Mouse (Mus musculus) forebrain, embryonic 16.5 days (tissue): ENCODE measurements around the gene Socs2. TPM values are rescaled to one million over a fixed set of nuclear protein-coding genes. Genes with fewer than 3 reads are reported as not detected.
"Not testable (repeated sequence)": the region's sequence is repeated elsewhere in the genome, so short reads cannot be mapped to it uniquely, and the experiment has no call there.

Experiments used
- ATAC-seq: fragments of 200-750 bp; cut with Nextera tagmentation; 2 replicates; pipeline ENCODE4 v1.8.0; 2017; ENCODE audit warnings: mild to moderate bottlenecking, moderate library complexity
- H3K27ac ChIP-seq: fragments of 300-500 bp; sonication (generic); 2 replicates; pipeline ENCODE4 v1.5.1; 2014; ENCODE audit warnings: low read length, control low read depth
- H3K27me3 ChIP-seq: fragments of 300-500 bp; sonication (generic); replicated peaks from 2 replicates; pipeline ENCODE4 v1.6.1; 2014; ENCODE audit warnings: low read length; ENCODE audit not compliant: control insufficient read depth, insufficient read depth
- H3K36me3 ChIP-seq: fragments of 300-500 bp; sonication (generic); 2 replicates; pipeline ENCODE4 v1.6.1; 2014; ENCODE audit not compliant: control insufficient read depth, insufficient read depth
- H3K4me1 ChIP-seq: fragments of 300-500 bp; sonication (generic); replicated peaks from 2 replicates; pipeline ENCODE4 v1.6.1; 2014; ENCODE audit warnings: low read length; ENCODE audit not compliant: control insufficient read depth, insufficient read depth
- H3K4me2 ChIP-seq: fragments of 300-500 bp; sonication (generic); 2 replicates; pipeline ENCODE4 v1.6.1; 2014; ENCODE audit warnings: mild to moderate bottlenecking, low read length, control low read depth
- H3K4me3 ChIP-seq: fragments of 300-500 bp; sonication (generic); replicated peaks from 2 replicates; pipeline ENCODE4 v1.5.1; 2014; ENCODE audit warnings: mild to moderate bottlenecking, low read length, control low read depth
- H3K9ac ChIP-seq: fragments of 300-500 bp; sonication (generic); replicated peaks from 2 replicates; pipeline ENCODE4 v1.6.1; 2014; ENCODE audit warnings: low read depth, low read length, control low read depth
- H3K9me3 ChIP-seq: fragments of 300-500 bp; sonication (generic); 2 replicates; pipeline ENCODE4 v1.6.1; 2016; ENCODE audit warnings: low read length; ENCODE audit not compliant: control insufficient read depth
- WGBS: fragments of 180-500 bp; shearing (Covaris S2); extraction: QIAGEN DNeasy Blood & Tissue Kit; methylation state at CpG from one replicate; pipeline ENCODE4 v1.1.7; 2014; 5-methylcytosine and 5-hydroxymethylcytosine counted together
- polyA plus RNA-seq: library from polyadenylated mRNA; unstranded; fragments of >200 nt; fragmentation: Nextera tagmentation; extraction: Ambion mirVana; gene quantifications from 2 replicates; pipeline ENCODE4 v1.2.1, GENCODE M21; 2015

Gene Socs2
- polyA plus RNA-seq, 1 experiment from 2014 or later = 145 TPM

- H3K9me3 ChIP-seq = no peaks in the 10 kb centered on the region
- no peaks in the 10 kb centered on the region for H3K36me3 ChIP-seq
- ATAC-seq = peak; percentile 72
- H3K27me3 ChIP-seq = no peaks in the 10 kb centered on the region
- H3K9ac ChIP-seq = 0 out of 2 replicates have a peak overlapping the region, but pooled peaks have one; percentile 48
- no peak overlapping the region for H3K27ac ChIP-seq
- peaks cover 10% of the 10 kb centered on the region for H3K4me1 ChIP-seq
- H3K4me3 ChIP-seq = peak overlapping the region; percentile 29
- peak overlapping the region; percentile 52 for H3K4me2 ChIP-seq
- WGBS = 2% methylated on average over 17 of the region's 18 CpGs
Observed at GRCm38 (mm10) chr10:95398489-95398888, 18.5 kb downstream of the Socs2 start.

DNA sequence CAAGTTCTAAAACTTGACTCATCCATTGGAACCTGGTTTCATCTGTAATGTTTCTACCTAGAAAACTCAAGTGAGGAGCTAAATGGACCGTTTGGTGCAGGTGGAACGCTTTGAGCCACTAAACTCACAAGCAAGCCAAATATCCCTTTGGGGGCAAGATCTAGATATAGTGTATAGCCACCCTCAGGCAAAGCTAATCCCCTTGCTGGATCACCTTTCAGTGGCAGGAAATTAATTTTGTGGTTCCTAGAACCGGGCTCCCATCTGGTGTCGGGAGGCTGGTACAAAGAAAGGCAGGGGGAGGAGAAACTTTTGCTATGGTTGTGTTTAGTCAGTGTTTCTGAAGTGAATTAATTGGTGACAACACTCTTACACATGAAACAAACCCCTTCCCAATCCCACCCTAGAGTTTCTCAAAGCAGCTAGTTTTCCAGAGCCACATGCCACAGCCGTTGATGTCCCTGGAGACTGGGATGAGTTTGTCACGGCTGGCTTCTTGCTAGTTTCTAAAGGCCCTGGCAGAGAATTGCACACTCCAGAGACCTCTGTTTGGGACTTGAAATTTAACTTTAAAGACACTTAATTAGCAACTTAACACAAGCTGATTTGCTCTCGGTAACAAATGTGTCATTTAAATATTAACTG, 19.7 kb downstream of the Socs2 start:
- no peaks in the 10 kb centered on the region for H3K27me3 ChIP-seq
- no peak overlapping the region for H3K4me3 ChIP-seq
- H3K27ac ChIP-seq = no peak overlapping the region
- 37% methylated on average over 7 of the region's 7 CpGs for WGBS
- H3K4me2 ChIP-seq = no peak overlapping the region
- ATAC-seq = no peak
- no peak overlapping the region for H3K9ac ChIP-seq
- H3K36me3 ChIP-seq = no peaks in the 10 kb centered on the region
- peaks cover 10% of the 10 kb centered on the region for H3K4me1 ChIP-seq
- no peaks in the 10 kb centered on the region for H3K9me3 ChIP-seq

DNA sequence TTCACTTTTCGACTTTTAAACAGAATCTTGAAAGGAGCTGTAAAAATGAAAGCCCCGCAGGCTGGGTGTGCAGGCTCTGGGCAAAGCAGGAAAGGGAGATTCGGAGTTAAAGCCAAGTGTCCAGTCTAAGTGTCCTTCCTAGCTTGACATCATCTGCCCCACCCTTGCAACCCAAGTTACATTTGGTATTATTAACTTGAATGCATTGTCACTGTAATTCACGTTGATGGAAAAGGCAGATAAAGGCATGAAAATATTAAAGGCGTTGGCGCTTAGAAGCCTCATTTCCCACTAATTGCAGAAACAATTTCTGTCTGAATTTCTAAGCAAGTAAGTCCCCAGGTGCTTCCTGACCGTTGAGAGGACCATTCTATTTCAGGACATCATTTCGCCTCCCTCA, 20.6 kb downstream of the Socs2 start:
- Histone ChIP-seq H3K36me3 (no peaks in the 10 kb centered on the region), H3K27me3 (no peaks in the 10 kb centered on the region), H3K9ac (no peak overlapping the region), H3K9me3 (no peaks in the 10 kb centered on the region), H3K4me2 (no peak overlapping the region), H3K4me1 (peaks cover 10% of the 10 kb centered on the region), H3K4me3 (no peak overlapping the region), H3K27ac (no peak overlapping the region)
- ATAC-seq = no peak
- WGBS = 81% methylated on average over 8 of the region's 8 CpGs

GRCm38 (mm10) chr10:95394819-95395812, 21.9 kb downstream of the Socs2 start:
- Histone ChIP-seq H3K4me1 (peaks cover 10% of the 10 kb centered on the region), H3K9me3 (no peaks in the 10 kb centered on the region), H3K9ac (no peak overlapping the region), H3K4me2 (no peak overlapping the region), H3K36me3 (no peaks in the 10 kb centered on the region), H3K27me3 (no peaks in the 10 kb centered on the region), H3K27ac (no peak overlapping the region), H3K4me3 (no peak overlapping the region)
- WGBS = 58% methylated on average over 25 of the region's 25 CpGs
- ATAC-seq = no peak

DNA sequence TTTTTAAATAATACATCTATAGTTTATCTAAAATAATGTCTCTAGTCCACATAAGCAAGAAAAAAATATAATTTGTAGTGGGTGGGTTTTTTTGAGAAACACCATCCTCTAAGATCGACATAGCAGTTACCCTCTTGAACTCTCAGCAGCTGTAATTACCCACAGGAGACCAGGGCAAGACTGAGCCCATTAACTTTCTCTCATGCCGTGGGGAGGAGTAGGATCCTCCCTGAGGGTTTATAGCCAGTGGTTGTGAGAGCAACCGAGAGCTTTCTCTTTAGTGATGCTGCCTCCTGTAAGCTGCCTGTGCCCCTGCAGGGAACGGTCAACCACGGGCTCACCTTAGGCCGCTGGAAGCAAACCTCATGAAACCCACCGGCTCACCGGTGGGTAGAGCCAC, 24.9 kb downstream of the Socs2 start:
- H3K4me1 ChIP-seq = no peaks in the 10 kb centered on the region
- 81% methylated on average over 8 of the region's 8 CpGs for WGBS
- H3K27ac ChIP-seq = no peak overlapping the region
- H3K36me3 ChIP-seq = no peaks in the 10 kb centered on the region
- ATAC-seq = no peak
- H3K9ac ChIP-seq = no peak overlapping the region
- no peak overlapping the region for H3K4me3 ChIP-seq
- H3K9me3 ChIP-seq = no peaks in the 10 kb centered on the region
- H3K27me3 ChIP-seq = no peaks in the 10 kb centered on the region
- no peak overlapping the region for H3K4me2 ChIP-seq

GRCm38 (mm10) chr10:95390871-95391270, 26.1 kb downstream of the Socs2 start:
- ATAC-seq = no peak
- Histone ChIP-seq H3K4me1 (no peaks in the 10 kb centered on the region), H3K27ac (no peak overlapping the region), H3K4me3 (no peak overlapping the region), H3K36me3 (no peaks in the 10 kb centered on the region), H3K9ac (no peak overlapping the region), H3K9me3 (no peaks in the 10 kb centered on the region), H3K4me2 (no peak overlapping the region), H3K27me3 (no peaks in the 10 kb centered on the region)
- WGBS = 92% methylated on average over 9 of the region's 9 CpGs

DNA sequence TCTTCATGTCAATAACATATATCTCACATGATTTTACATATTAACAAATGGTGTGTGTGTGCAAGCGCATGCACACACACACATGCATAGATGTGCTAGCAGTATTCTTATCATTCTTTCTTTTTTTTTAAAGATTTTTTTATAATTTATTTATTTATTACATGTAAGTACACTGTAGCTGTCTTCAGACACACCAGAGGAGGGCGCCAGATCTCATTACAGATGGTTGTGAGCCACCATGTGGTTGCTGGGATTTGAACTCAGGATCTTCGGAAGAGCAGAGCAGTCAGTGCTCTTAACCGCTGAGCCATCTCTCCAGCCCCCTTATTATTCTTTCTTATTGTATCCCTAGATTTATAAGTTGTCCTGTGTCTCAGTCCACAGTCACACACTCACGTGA, 27.2 kb downstream of the Socs2 start:
- H3K36me3 ChIP-seq, H3K4me2 ChIP-seq, H3K9me3 ChIP-seq, H3K27ac ChIP-seq, ATAC-seq, H3K4me3 ChIP-seq, H3K9ac ChIP-seq, H3K4me1 ChIP-seq, H3K27me3 ChIP-seq: not testable (repeated sequence)
- WGBS = 98% methylated on average over 5 of the region's 5 CpGs

DNA sequence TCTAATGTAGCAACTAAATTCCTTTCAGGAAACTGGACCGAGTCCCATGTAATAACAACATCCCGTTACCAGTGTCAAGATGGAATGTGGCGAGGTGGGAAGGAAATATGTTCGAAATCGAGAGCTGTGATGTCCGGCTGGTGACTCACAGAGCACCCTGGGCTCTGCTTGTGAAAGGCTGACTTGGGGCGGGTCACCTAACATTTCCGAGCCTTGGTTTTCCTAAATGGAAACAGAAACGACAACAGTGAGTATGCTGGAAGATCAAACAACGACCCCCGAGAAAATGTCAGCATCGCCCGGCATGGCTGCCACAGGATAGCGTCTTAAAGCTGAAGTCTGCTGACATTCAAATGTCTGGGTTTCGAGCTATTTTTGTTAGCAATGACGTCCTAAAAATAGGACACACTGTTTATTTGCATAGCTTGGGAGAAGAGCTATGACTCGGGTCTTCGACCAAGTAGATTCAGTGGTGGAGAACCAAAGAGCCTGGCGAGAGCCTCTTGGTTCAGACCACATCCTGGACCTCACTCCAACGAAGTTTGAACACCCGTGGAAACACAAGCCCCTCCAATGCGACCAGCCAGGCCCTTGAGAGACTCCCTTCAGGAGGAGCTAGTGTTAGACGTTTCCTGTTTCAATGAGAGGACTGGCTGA, 28.0 kb downstream of the Socs2 start:
- Histone ChIP-seq H3K4me1 (no peaks in the 10 kb centered on the region), H3K27ac (no peak overlapping the region), H3K4me3 (no peak overlapping the region), H3K27me3 (no peaks in the 10 kb centered on the region), H3K36me3 (no peaks in the 10 kb centered on the region), H3K4me2 (no peak overlapping the region), H3K9ac (no peak overlapping the region), H3K9me3 (no peaks in the 10 kb centered on the region)
- WGBS = 86% methylated on average over 23 of the region's 23 CpGs
- no peak for ATAC-seq

- H3K4me3 ChIP-seq = no peak overlapping the region
- 93% methylated on average over 6 of the region's 6 CpGs for WGBS
- ATAC-seq = no peak
Observed at GRCm38 (mm10) chr10:95386527-95386926, 30.5 kb downstream of the Socs2 start.

More at GRCm38 (mm10) chr10:95386527-95386926, 30.5 kb downstream of the Socs2 start:
- Histone ChIP-seq H3K4me2 (no peak overlapping the region), H3K9ac (no peak overlapping the region), H3K27me3 (no peaks in the 10 kb centered on the region), H3K9me3 (no peaks in the 10 kb centered on the region), H3K27ac (no peak overlapping the region), H3K4me1 (no peaks in the 10 kb centered on the region), H3K36me3 (no peaks in the 10 kb centered on the region)
